Mouse (Mus musculus) myocyte (in vitro differentiated cells): ENCODE data around the gene Abca14. TPM values are rescaled to one million over a fixed set of nuclear protein-coding genes. Genes with fewer than 3 reads are reported as not detected.

Experiments used
- H3K27me3 ChIP-seq: one replicate; pipeline ENCODE4 v1.6.1; 2011; ENCODE audit not compliant: control insufficient read depth, insufficient read depth, insufficient read length
- H3K36me3 ChIP-seq: one replicate; pipeline ENCODE4 v1.6.1; 2011; ENCODE audit not compliant: control insufficient read depth, insufficient read depth
- H3K4me2 ChIP-seq: one replicate; pipeline ENCODE4 v1.6.1; 2011; ENCODE audit warnings: low read depth, control low read depth
- H3K4me3 ChIP-seq: one replicate; pipeline ENCODE4 v1.5.1; 2011; ENCODE audit warnings: mild to moderate bottlenecking, control low read depth, moderate library complexity
- H3K79me2 ChIP-seq: one replicate; pipeline ENCODE4 v1.6.1; 2011; ENCODE audit not compliant: control insufficient read depth, insufficient read depth
- H3ac ChIP-seq: one replicate; pipeline ENCODE4 v1.6.1; 2011; ENCODE audit not compliant: control insufficient read depth, insufficient read length
- CEBPB ChIP-seq: IDR thresholded peaks from 2 replicates; pipeline ENCODE4 v1.6.1; 2011; ENCODE audit warnings: mild to moderate bottlenecking, moderate library complexity; ENCODE audit not compliant: poor library complexity, insufficient read depth, severe bottlenecking
- E2F4 ChIP-seq: IDR thresholded peaks from one replicate; pipeline ENCODE4 v1.6.1; 2011; ENCODE audit warnings: mild to moderate bottlenecking, control low read depth, moderate library complexity; ENCODE audit not compliant: insufficient read depth
- MAX ChIP-seq: IDR thresholded peaks from one replicate; pipeline ENCODE4 v1.6.1; 2011; ENCODE audit warnings: low read depth, mild to moderate bottlenecking, control low read depth
- MYOD1 ChIP-seq, 3 experiments: IDR thresholded peaks; one replicate each; pipeline ENCODE4 v1.6.1; 2011; ENCODE audit warnings: control low read depth in 2 of 3, low read depth in 2 of 3, mild to moderate bottlenecking in 2 of 3, moderate library complexity in 1 of 3; ENCODE audit not compliant: insufficient read length in 2 of 3, control insufficient read depth in 1 of 3
- MYOG ChIP-seq, 3 experiments: IDR thresholded peaks; one replicate each; pipeline ENCODE4 v1.6.1; 2011; ENCODE audit warnings: control low read depth in 2 of 3, low read depth in 2 of 3, mild to moderate bottlenecking in 2 of 3; ENCODE audit not compliant: insufficient read length in 2 of 3, control insufficient read depth in 1 of 3, insufficient read depth in 1 of 3
- POLR2A ChIP-seq: IDR thresholded peaks from one replicate; pipeline ENCODE4 v1.6.1; 2011; ENCODE audit warnings: low read depth, mild to moderate bottlenecking, control low read depth, moderate library complexity; ENCODE audit not compliant: insufficient read length
- POLR2AphosphoS2 ChIP-seq: IDR thresholded peaks from one replicate; pipeline ENCODE4 v1.6.1; 2011; ENCODE audit warnings: low read depth, control low read depth; ENCODE audit not compliant: insufficient read length
- REST ChIP-seq: IDR thresholded peaks from one replicate; pipeline ENCODE4 v1.6.1; 2011; ENCODE audit warnings: mild to moderate bottlenecking, control low read depth, moderate library complexity; ENCODE audit not compliant: insufficient read depth, insufficient read length
- SRF ChIP-seq: IDR thresholded peaks from one replicate; pipeline ENCODE4 v1.6.1; 2011; ENCODE audit warnings: low read depth; ENCODE audit not compliant: control insufficient read depth, insufficient read length
- TCF12 ChIP-seq: IDR thresholded peaks from one replicate; pipeline ENCODE4 v1.6.1; 2011; ENCODE audit warnings: mild to moderate bottlenecking, control low read depth; ENCODE audit not compliant: poor library complexity, insufficient read depth, severe bottlenecking
- TCF3 ChIP-seq: IDR thresholded peaks from one replicate; pipeline ENCODE4 v1.6.1; 2011; ENCODE audit warnings: low read depth, control low read depth; ENCODE audit not compliant: insufficient read length
- USF1 ChIP-seq: IDR thresholded peaks from one replicate; pipeline ENCODE4 v1.6.1; 2011; ENCODE audit warnings: low read depth, mild to moderate bottlenecking, control low read depth, moderate library complexity
- polyA plus RNA-seq: library from polyadenylated mRNA; unstranded; fragments of >200 nt; fragmentation: generic; extraction: Trizol; gene quantifications from one replicate; pipeline ENCODE4 v1.2.1, GENCODE M21; 2012; ENCODE audit warnings: missing spikeins

Gene Abca14
- polyA plus RNA-seq, 1 experiment: not detected

DNA sequence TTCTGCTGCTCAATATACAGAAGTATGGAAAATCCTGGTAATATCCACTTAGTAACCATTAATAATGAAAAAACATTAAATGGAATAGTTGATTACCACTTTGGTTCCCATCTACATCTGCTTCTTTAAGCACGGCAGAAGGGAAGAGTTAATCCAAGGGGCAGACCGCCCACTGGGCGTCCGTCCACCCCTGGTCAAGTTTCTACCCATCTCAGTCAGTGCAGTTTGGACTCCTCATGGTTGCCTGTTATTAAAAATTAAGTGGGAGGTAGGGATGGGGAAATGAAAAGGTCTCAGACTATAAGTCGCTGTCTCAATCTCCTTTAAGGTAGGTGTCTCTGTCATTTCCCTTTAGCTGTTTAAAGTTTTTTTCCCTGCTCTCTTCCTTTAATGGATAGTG lies 14.8 kb upstream of the Abca14 start:
- Histone ChIP-seq H3K4me3 (no peak overlapping the region), H3K79me2 (no peaks in the 10 kb centered on the region), H3K36me3 (no peaks in the 10 kb centered on the region), H3K27me3 (no peaks in the 10 kb centered on the region), H3K4me2 (no peak overlapping the region), H3ac (no peak overlapping the region)
- no peak for TF ChIP-seq MYOG (IDR thresholded peaks at IDR 0.05; ENCODE audit: control insufficient read depth in 1 of 3, insufficient read depth in 1 of 3, insufficient read length in 2 of 3, low read depth in 2 of 3)
- TF ChIP-seq TCF3: no peak
- no peak for TF ChIP-seq E2F4
- TF ChIP-seq POLR2A: no peak
- no peak for TF ChIP-seq REST
- TF ChIP-seq USF1: no peak

DNA sequence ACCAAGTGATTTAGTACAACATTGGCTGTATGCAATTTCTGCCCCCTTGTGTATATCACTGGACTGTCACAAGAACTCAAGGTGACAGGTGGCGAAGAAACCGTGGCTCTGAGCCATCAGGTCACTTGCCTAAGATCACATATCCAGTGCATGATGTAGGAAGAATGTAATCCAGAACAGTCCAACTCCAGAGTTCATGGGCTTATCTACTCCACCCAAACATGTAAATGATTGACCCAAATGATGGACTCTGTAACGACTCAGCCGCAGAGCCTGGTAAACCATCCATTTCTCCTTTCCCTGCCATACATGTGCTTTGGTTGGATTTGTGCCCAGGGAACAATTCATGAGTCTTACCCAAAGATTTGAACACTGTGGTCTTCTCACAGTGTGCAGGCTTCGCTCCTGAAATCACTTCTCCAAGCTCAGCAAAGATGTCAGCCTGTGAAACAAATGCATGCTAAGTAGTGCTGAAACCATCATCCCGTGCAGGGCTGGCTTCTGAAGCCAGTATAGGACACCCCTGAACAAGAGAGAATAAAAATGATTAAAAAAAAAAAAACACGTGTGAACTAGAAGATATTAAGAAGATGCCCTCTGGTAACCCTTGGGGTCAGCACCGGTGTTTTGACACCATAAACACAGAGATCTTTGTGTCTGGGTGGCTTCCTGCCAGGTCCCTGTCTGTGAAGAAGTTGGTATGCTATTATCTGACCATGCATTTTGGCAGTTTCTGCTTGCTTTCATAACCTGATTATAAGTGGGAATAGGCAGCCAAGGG lies 14.2 kb upstream of the Abca14 start:
- no peak overlapping the region for H3K4me2 ChIP-seq
- H3K36me3 ChIP-seq: no peaks in the 10 kb centered on the region
- no peak overlapping the region for H3K4me3 ChIP-seq
- H3ac ChIP-seq: no peak overlapping the region
- H3K27me3 ChIP-seq: no peaks in the 10 kb centered on the region
- no peaks in the 10 kb centered on the region for H3K79me2 ChIP-seq
- TF ChIP-seq POLR2A: no peak
- TF ChIP-seq SRF: no peak

DNA sequence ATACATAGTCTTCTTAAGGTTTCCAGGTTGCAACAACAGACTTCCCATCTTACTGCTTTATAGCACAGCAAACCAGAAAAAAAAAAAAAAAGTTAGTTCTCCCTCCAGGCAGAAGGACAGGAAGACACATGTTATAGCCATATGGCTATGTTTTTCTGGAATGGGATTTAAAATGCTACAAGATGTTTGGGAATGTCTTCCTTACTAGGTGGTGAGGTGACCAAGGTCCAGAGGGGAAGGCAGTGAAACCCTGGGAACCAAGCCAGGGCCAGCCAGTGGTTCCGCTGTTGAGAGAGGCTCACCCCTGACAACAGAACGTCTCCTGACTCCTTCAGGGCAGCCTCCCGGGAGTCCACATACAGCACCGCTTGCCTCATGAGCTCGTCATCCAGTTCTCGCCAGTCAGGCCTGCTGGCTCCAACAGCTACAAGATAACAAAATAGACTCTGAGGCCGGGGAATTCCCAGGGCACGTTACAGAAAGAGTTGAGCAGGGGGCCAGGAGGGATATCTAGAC lies 13.6 kb upstream of the Abca14 start:
- Histone ChIP-seq H3K4me3 (no peak overlapping the region), H3K36me3 (no peaks in the 10 kb centered on the region), H3K79me2 (no peaks in the 10 kb centered on the region), H3K27me3 (no peaks in the 10 kb centered on the region), H3K4me2 (no peak overlapping the region), H3ac (no peak overlapping the region)
- no peak for TF ChIP-seq E2F4
- no peak for TF ChIP-seq POLR2AphosphoS2
- TF ChIP-seq MYOD1 (IDR thresholded peaks at IDR 0.05; ENCODE audit: control insufficient read depth in 1 of 3, insufficient read length in 2 of 3, low read depth in 2 of 3): no peak
- no peak for TF ChIP-seq MYOG (IDR thresholded peaks at IDR 0.05; ENCODE audit: control insufficient read depth in 1 of 3, insufficient read depth in 1 of 3, insufficient read length in 2 of 3, low read depth in 2 of 3)
- TF ChIP-seq TCF12: no peak
- TF ChIP-seq REST: no peak
- no peak for TF ChIP-seq CEBPB
- TF ChIP-seq MAX: no peak
- TF ChIP-seq USF1: no peak
- TF ChIP-seq TCF3: no peak
- no peak for TF ChIP-seq SRF
- no peak for TF ChIP-seq POLR2A

DNA sequence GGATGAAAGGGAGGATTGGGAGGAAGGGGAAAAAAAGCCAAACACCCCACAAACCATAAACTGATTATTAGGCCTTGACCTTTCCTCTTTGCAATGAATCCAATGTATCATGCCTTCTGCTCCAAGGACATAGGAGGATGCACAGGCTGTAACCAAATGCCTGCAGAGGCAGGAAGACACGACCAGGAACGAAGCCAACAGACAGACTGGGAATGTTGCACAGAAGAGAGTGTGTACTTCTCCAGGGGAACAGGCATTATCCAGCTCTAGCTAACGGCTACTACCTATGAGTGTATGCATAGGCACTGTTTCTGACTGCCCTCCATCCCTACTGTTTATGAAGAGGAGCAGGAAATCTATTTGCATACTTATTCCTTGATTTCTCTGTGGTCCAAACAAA lies 11.6 kb upstream of the Abca14 start:
- H3K36me3 ChIP-seq: no peaks in the 10 kb centered on the region
- no peaks in the 10 kb centered on the region for H3K27me3 ChIP-seq
- no peak overlapping the region for H3K4me2 ChIP-seq
- H3ac ChIP-seq: no peak overlapping the region
- H3K79me2 ChIP-seq: no peaks in the 10 kb centered on the region
- H3K4me3 ChIP-seq: no peak overlapping the region
- TF ChIP-seq TCF3 (no peak), MYOD1 (IDR thresholded peaks at IDR 0.05; ENCODE audit: control insufficient read depth in 1 of 3, insufficient read length in 2 of 3, low read depth in 2 of 3) (no peak), USF1 (no peak), CEBPB (no peak), POLR2A (no peak), MYOG (IDR thresholded peaks at IDR 0.05; ENCODE audit: control insufficient read depth in 1 of 3, insufficient read depth in 1 of 3, insufficient read length in 2 of 3, low read depth in 2 of 3) (no peak), E2F4 (no peak), TCF12 (no peak), REST (no peak), POLR2AphosphoS2 (no peak), SRF (no peak), MAX (no peak)

DNA sequence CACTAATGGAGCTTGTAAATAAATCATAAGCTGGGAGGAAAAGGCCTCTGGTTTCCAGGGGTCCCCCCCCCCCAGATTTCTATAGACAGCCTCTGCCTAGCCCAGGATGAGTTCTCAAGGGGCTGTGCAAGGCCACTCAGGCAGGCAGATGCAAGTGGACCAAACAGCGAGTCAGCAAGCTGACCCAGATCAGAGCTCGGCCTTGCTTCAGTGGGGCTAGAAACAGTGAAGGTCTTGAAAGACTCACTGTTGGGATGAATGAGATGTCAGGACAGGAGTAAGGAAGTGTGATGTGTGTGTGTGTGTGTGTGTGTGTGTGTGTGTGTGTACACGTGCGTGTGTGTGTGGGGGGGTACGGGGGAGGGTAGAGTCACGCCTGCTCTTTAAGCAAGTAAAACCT lies 10.9 kb upstream of the Abca14 start:
- TF ChIP-seq MYOG (IDR thresholded peaks at IDR 0.05; ENCODE audit: control insufficient read depth in 1 of 3, insufficient read depth in 1 of 3, insufficient read length in 2 of 3, low read depth in 2 of 3) (no peak), MAX (no peak), REST (no peak), POLR2A (no peak), TCF12 (no peak), SRF (no peak), USF1 (no peak), E2F4 (no peak), POLR2AphosphoS2 (no peak), MYOD1 (IDR thresholded peaks at IDR 0.05; ENCODE audit: control insufficient read depth in 1 of 3, insufficient read length in 2 of 3, low read depth in 2 of 3) (no peak), CEBPB (no peak), TCF3 (no peak)
- no peak overlapping the region for H3ac ChIP-seq
- H3K4me2 ChIP-seq: no peak overlapping the region
- no peaks in the 10 kb centered on the region for H3K36me3 ChIP-seq
- no peaks in the 10 kb centered on the region for H3K27me3 ChIP-seq
- H3K4me3 ChIP-seq: no peak overlapping the region
- H3K79me2 ChIP-seq: no peaks in the 10 kb centered on the region
